Mouse (Mus musculus) splenic B cell, adult 2 months (primary cell): ENCODE measurements around the gene Pdgfb.

ENCODE experiments used
- DNase-seq: peaks from one replicate; pipeline ENCODE4 v3.0.0-alpha.2; 2011; ENCODE audit warnings: low read depth, low spot score
- H3K27me3 ChIP-seq: 2 replicates; pipeline ENCODE4 v1.6.1; 2012; ENCODE audit warnings: mild to moderate bottlenecking, low read length, moderate library complexity, mixed read lengths; ENCODE audit not compliant: control insufficient read depth, poor library complexity, insufficient read depth, severe bottlenecking
- H3K36me3 ChIP-seq: 2 replicates; pipeline ENCODE4 v1.6.1; 2012; ENCODE audit warnings: mild to moderate bottlenecking, low read length, moderate library complexity, mixed read lengths; ENCODE audit not compliant: control insufficient read depth, poor library complexity, insufficient read depth, severe bottlenecking

The Pdgfb gene

DNA sequence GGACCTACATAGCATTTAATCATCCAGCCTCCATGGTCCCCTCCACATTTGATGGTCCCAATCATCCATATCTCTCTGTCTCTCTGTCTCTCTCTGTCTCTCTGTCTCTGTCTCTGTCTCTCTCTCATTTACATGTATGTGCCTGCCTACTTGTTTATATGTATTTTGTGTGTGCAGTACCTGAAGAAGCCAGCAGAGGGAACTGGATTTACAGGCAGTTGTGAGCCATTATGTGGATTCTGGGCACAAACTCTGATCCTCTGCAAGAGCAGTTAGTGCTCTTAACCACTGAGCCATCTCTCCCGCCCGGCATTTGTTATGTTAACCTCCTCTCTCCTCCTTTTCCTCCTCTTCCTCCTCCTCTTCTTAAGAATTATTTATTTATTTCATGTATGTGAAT, 31.0 kb upstream of the Pdgfb start:
- DNase-seq: peak; percentile 25
- H3K27me3 ChIP-seq: no peaks in the 10 kb centered on the region
- H3K36me3 ChIP-seq: no peaks in the 10 kb centered on the region

DNA sequence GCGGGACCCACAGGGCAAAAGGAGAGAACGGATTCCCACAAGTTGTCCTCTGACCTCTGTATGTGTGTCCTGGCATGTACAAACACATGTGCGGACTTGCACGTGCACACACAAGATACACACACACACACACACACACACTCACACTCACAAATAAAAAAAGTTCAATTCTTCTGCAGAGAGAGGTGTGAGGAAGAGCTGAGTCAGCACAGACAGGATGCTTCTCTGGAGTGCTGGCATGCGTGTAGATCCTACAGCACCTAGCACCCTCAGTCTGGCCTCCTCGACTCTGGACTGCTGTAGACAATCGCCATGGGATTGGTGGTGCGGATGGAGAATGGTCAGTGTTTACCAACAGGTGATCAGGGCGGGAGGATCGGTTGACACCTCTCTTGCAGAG, 29.5 kb upstream of the Pdgfb start:
- Histone ChIP-seq H3K27me3 (no peaks in the 10 kb centered on the region), H3K36me3 (no peaks in the 10 kb centered on the region)
- DNase-seq: no peak

DNA sequence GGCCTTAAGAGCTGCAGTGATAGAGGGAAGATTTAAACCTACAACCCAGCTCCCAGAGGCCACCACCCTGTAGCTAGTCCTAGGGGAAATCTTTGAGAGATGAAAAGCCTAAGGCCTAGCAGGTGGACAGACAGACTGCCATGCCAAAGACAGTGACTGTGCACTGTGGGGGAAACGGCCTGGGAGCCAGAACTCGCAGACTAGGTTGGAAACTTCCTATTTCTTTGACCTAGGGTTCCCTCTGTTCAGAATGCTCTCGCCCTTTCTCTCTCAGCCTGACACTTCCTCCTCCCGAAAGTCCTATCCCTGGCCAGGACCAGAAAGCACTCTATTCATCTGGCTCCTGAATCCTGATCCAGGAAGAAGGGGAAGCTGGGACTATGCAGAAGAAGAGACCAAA, 27.4 kb upstream of the Pdgfb start:
- no peaks in the 10 kb centered on the region for H3K27me3 ChIP-seq
- H3K36me3 ChIP-seq: no peaks in the 10 kb centered on the region
- no peak for DNase-seq

DNA sequence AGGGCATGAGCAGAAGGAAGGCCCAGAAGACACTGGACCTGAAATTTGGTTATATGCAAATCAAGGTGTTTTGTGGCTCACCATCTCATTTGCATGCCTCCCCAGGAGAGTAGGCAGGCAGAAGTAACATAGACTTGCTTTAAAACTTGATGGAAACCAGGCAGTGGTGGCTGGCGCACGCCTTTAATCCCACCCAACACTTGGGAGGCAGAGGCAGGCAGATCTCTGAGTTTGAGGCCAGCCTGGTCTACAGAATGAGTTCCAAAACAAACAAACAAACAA, 23.3 kb upstream of the Pdgfb start:
- no peaks in the 10 kb centered on the region for H3K27me3 ChIP-seq
- DNase-seq: peak; percentile 52
- no peaks in the 10 kb centered on the region for H3K36me3 ChIP-seq

DNA sequence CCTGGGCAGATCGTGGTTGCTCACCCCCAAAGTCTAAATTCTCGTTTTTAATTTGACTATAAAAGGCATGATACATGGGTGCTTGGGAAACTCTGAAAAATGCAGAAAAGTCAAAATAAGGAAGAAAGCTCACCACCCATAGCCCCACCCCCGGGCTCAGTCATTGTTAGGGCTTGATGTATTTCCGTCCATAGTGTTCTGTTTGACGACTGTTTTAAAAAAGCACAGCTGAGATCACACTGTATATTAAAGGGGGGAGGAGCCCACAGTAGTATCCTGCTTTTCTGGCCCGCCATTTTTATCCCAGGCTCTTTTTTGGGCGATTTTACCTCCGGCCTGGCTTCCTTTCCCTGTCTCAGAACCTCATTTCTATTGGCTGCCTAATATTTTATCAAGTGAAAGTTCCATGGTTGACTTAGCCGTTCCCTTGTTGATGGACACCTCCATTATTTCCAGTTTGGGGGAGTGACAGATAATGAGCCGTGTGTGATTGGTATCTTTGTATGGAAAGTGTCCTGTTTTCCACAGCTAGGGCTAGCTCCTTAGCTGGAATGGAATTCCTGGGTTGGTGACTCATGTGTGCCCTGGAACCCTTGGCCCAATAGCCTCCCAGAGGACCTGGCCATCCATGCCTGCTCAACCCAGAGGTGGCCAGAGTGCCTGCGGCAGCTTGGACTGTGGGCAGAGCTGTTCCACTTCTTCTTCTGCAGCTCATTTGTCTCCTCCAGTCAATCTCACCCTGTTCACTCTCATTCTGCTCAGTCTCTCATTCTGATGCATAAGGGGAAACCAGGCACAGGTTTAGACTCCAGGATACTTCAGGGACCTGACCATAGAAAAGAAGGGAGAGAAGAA, 22.7 kb upstream of the Pdgfb start:
- Histone ChIP-seq H3K27me3 (no peaks in the 10 kb centered on the region), H3K36me3 (no peaks in the 10 kb centered on the region)
- peak; percentile 12 for DNase-seq

DNA sequence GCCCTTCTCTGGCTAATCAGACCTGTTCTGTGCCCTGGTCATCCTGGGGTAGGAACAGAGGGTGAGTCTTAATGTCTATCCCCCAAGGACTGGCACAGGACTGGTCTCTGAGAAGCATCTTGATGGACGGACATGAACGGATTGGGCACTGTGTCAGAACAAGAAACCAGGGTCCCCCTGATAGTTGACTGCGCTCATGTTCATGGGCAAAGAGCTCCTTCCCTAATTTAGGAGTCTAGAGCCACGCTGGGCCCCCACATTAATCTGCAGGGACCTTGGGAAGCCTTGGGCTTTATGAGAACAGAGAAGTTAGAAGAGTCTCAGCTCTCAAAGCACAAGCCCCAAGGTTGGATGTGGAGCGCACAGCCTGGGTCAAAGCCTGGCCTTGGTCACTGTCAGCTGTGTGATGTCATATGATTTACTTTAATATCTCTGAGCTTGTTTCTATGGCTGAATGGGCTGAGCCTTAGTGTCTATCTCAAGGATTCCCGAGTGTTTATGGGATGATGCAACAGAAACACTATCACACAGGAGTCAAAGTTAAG, 20.6 kb upstream of the Pdgfb start:
- Histone ChIP-seq H3K36me3 (no peaks in the 10 kb centered on the region), H3K27me3 (no peaks in the 10 kb centered on the region)
- DNase-seq: no peak

DNA sequence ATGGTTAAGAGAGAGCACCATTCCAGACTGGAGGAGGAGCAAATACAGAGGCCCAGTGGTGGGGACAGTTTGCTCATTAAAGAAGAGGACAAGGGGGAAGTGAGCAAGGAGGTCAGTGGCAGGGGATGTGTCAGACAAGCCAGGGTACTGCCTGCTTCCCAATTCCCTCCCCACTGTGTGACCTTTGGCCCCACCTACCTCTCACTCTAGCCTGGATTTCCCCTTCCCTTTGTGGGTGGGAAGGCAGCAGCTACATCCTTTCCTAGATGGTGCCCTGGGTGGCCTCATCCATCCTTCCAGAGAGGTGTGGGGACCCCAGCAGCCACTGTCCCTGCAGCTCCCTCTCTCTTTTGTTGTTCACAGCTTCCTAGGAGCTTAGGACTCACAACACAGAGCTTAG, 20.1 kb upstream of the Pdgfb start:
- H3K27me3 ChIP-seq: no peaks in the 10 kb centered on the region
- H3K36me3 ChIP-seq: no peaks in the 10 kb centered on the region
- DNase-seq: no peak

DNA sequence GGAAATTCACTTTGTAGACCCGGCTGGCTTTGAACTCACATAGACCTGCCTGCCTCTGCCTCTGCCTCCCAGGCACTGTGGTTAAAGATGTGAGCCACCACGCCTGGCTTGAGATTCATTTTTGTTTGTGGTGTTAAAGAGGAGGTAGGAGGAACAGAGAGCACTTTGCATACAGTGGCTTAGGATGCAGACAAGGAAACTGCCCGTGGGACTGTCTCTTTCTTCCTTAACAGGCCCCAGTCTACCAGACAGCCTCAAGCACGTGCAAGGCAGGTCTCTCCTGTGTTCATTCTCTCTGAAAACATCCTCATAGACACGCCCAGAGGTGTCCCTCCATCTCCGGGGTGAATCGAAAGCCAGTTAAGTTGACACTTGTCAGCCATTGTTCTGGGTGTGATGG, 19.6 kb upstream of the Pdgfb start:
- DNase-seq: no peak
- H3K27me3 ChIP-seq: no peaks in the 10 kb centered on the region
- no peaks in the 10 kb centered on the region for H3K36me3 ChIP-seq

DNA sequence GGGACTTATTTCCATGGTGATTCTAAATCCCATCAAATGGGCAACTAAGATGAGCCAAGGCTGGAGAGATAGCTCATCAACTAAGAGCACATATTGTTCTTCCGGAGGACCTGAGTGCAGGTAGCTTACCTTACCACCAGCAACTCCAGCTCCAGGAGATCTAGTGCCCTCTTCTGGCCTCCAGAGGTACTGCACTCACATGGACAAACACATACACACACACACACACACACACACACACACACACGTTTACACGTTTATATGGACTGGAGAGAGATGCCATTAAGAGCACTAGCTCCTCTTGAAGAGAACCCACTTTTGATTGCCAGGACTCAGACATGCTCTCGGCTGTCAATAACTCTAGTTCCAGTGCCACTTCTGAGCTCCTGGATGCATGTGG, 16.4 kb upstream of the Pdgfb start:
- no peak for DNase-seq
- no peaks in the 10 kb centered on the region for H3K27me3 ChIP-seq

DNA sequence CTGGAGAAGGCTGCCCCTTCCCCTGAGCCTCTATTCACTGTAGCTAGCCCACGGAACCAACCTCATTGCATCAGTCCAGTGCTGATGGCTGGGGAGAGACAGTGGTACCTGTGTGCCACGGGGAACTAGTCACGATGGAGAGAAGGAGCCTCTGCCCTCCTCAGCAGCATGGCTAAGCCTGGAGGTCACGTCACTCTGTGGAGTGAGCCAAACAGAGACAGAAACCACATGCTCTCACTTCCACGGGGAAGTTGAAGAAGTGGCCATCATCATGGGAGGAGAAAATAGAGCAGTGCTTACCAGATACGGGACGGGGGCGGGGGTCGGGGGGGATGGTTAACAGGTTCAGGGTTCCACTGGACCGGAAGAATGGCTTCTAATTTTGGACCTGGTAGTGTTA, 15.6 kb upstream of the Pdgfb start:
- no peak for DNase-seq
- H3K36me3 ChIP-seq: no peaks in the 10 kb centered on the region

More for the DNA sequence above, 16.4 kb upstream of the Pdgfb start:
- no peaks in the 10 kb centered on the region for H3K36me3 ChIP-seq

DNA sequence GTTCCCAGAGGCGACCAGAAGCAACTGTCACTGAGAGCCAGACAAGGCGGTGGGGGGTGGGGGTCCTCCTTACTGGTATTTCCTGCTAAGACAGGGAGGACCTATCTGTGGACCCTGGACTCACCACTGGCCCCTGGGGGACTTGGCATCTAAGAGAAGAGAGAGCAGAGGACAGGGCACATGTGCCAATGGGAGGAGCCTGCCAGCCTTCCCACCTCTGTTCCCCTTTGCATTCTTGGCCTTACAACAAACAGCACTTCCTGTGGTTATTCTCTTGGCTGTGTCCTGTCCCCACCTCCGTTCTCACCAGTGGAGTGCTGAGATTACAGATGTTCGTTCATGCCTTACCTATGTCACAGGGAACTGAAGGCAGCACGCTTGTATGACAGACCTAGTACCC, 14.1 kb upstream of the Pdgfb start:
- H3K27me3 ChIP-seq: no peaks in the 10 kb centered on the region
- H3K36me3 ChIP-seq: no peaks in the 10 kb centered on the region
- DNase-seq: no peak

More for the DNA sequence above, 15.6 kb upstream of the Pdgfb start:
- no peaks in the 10 kb centered on the region for H3K27me3 ChIP-seq

DNA sequence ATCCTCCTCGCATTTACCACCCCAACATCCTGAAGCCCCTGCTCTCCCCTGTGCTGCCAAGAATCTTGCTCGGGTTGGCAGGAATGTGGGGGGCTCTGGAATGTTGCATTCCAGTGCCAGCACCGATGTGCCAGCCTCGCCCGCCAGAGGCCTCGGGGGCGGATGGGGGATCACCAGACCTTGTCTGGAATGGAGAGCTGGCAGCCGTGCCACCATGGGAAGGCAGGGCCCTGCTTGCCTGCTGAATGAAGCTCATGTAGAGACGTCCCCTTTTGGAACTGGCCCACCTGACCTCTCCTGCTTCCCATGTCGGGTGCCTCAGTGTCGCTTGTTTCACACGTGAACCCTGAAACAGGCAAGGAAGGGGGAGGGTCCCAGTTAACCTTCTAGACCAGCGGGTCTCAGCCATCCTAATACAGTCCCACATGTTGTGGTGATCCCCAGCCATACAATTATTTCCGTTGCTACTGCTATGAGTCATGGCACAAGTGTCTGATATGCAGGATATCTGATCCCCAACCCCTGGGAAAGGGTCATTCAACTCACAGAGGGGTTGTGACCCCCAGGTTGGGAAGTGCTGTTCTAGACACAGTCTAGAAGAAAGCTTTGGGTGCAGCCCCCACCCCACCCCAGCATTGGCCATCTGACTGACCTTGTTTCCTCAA, 12.0 kb upstream of the Pdgfb start:
- H3K36me3 ChIP-seq: no peaks in the 10 kb centered on the region
- H3K27me3 ChIP-seq: no peaks in the 10 kb centered on the region
- no peak for DNase-seq

DNA sequence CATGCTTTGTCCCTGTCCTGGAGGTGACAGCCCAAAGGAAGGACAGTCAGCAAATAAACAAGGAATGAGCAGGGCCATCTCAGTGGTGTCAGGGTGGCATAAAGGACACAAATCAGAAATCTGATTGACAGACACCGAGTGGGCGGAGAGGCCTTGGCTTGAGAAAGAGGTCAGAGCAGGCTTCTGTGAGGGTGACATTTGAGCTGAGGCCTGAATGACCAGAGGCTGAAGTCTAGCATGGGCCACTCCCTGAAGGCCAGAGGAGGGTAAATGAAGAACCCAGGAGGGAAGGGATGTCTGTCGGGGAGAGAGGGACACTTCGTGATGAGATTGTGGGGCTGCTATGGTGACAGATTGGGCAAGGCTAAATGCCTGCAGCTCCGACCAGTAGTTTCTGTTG, 11.3 kb upstream of the Pdgfb start:
- no peak for DNase-seq
- Histone ChIP-seq H3K36me3 (no peaks in the 10 kb centered on the region), H3K27me3 (no peaks in the 10 kb centered on the region)

DNA sequence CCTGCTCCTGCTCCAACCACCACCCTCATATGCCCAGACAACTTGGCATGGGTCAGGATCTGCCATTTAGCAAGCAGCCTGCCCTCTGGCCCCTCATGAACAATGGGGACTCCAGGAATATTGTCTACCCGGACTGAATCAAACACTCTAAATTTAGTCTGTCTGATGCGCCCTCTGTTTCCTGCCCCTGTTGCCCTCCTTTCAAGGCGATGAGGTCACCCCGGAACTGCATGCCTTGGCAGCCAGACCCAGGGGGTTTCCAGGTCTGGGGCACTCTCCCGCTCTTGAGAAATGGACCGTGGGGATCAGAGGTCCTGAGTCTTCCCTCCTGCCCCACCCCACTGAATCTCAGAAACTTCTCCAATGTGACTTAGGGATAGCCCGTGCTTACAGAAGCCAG, 10.8 kb upstream of the Pdgfb start:
- Histone ChIP-seq H3K27me3 (no peaks in the 10 kb centered on the region), H3K36me3 (no peaks in the 10 kb centered on the region)
- no peak for DNase-seq
